Mouse (Mus musculus) forebrain, embryonic 10.5 days (tissue): ENCODE data around the gene Pgls. TPM values are rescaled to one million over a fixed set of nuclear protein-coding genes. Genes with fewer than 3 reads are reported as not detected.
A peak's percentile ranks its signal among the peaks of the same experiment; 100 is the strongest.

ENCODE experiments used
- DNase-seq: peaks from one replicate; pipeline ENCODE4 v3.0.0-alpha.2; 2017; ENCODE audit warnings: low spot score; ENCODE audit errors: extremely low spot score
- H3K27ac ChIP-seq: fragments of 300-500 bp; sonication (generic); 2 replicates; pipeline ENCODE4 v1.5.1; 2016; ENCODE audit warnings: mild to moderate bottlenecking
- H3K27me3 ChIP-seq: fragments of 300-500 bp; sonication (generic); 2 replicates; pipeline ENCODE4 v1.6.1; 2016; ENCODE audit warnings: mild to moderate bottlenecking; ENCODE audit not compliant: poor library complexity, severe bottlenecking
- H3K36me3 ChIP-seq: fragments of 300-500 bp; sonication (generic); replicated peaks from 2 replicates; pipeline ENCODE4 v1.6.1; 2016; ENCODE audit warnings: mild to moderate bottlenecking, moderate library complexity
- H3K4me1 ChIP-seq: fragments of 300-500 bp; sonication (generic); 2 replicates; pipeline ENCODE4 v1.6.1; 2016
- H3K4me3 ChIP-seq: fragments of 300-500 bp; sonication (generic); 2 replicates; pipeline ENCODE4 v1.5.1; 2016; ENCODE audit warnings: mild to moderate bottlenecking, moderate library complexity
- H3K9me3 ChIP-seq: fragments of 300-500 bp; sonication (generic); 2 replicates; pipeline ENCODE4 v1.6.1; 2016; ENCODE audit warnings: mild to moderate bottlenecking, moderate library complexity
- WGBS: fragments of 180-500 bp; shearing (Covaris S2); methylation state at CpG from one replicate; pipeline ENCODE4 v1.1.7; 2016; 5-methylcytosine and 5-hydroxymethylcytosine counted together
- polyA plus RNA-seq: library from polyadenylated mRNA; unstranded; fragments of >200 nt; fragmentation: Nextera tagmentation; extraction: Ambion mirVana; gene quantifications from 2 replicates; pipeline ENCODE4 v1.2.1, GENCODE M21; 2016

Gene Pgls
- polyA plus RNA-seq, 1 experiment from 2014 or later: 266 TPM

DNA sequence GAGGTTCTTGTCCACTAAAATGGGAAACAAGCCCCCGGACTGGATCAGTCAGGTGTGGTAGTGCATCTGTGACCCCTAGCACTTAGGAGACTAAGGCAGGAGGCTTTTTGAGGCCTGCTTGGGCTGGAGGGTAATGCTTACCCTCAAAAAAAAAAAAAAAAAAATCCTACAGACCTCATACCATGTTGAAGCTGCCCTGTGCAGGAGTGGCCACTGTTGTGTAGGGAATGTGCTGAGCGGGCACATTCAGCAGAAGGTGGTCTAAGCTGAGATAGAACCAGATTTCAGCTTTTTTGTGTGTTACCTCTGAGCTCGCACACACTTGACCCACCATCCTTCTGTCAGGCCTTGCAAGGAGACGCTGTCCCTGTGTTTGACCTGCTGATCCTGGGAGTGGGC, 2.3 kb downstream of the Pgls start:
- H3K27me3 ChIP-seq: peaks cover 21% of the 10 kb centered on the region
- no peak overlapping the region for H3K27ac ChIP-seq
- H3K4me1 ChIP-seq: peaks cover 49% of the 10 kb centered on the region
- WGBS: 88% methylated on average over 4 of the region's 4 CpGs
- DNase-seq: no peak
- no peaks in the 10 kb centered on the region for H3K9me3 ChIP-seq
- 0 out of 2 replicates have a peak overlapping the region, but pooled peaks have one; percentile 12 for H3K4me3 ChIP-seq
- H3K36me3 ChIP-seq: peaks cover 30% of the 10 kb centered on the region

DNA sequence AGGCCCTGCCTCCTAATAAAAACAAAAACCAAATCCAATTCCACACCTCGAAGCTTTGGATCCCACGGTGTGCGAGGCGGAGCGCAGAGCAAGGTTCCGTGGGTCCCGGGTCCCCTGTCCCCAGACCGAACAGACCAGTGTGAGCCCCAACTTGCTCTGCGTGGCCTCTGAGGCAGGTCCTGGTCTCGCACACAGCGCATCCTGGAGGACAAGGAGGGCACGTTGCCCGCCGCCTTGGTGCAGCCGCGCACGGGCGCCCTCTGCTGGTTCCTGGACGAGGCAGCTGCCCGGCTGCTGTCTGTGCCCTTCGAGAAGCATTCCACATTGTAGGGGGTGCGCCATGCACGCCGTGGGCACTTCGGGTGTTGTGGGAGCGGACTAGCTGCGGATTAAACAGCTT, 3.9 kb downstream of the Pgls start:
- H3K27me3 ChIP-seq: peaks cover 25% of the 10 kb centered on the region
- 0 out of 2 replicates have a peak overlapping the region, but pooled peaks have one; percentile 36 for H3K27ac ChIP-seq
- WGBS: 7% methylated on average over 27 of the region's 27 CpGs
- DNase-seq: peak; percentile 87
- H3K4me1 ChIP-seq: peaks cover 46% of the 10 kb centered on the region
- H3K36me3 ChIP-seq: peaks cover 43% of the 10 kb centered on the region
- no peaks in the 10 kb centered on the region for H3K9me3 ChIP-seq
- peak overlapping the region; percentile 23 for H3K4me3 ChIP-seq

DNA sequence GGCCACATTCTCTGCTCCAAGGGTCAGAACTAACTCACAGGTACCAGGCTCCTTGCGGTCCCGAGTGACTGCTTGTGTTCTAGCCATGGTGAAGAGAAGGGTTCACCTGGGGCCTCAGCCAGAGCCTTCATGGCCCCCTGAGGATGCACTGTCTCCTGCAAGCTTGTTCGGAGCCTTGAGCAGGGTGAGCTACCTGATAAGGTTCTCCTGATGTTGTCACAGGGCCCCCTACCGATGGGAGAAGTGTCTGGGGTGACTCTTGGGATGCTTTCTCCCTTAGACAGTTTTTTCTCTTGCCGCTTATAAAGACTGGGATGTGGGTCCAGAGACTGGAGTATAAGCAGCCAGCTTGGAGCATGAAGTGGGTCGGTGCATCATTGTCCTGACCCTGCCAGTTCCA, 4.4 kb downstream of the Pgls start:
- Histone ChIP-seq H3K36me3 (peaks cover 43% of the 10 kb centered on the region), H3K27ac (0 out of 2 replicates have a peak overlapping the region, but pooled peaks have one; percentile 36), H3K27me3 (peaks cover 27% of the 10 kb centered on the region), H3K9me3 (no peaks in the 10 kb centered on the region), H3K4me1 (peaks cover 41% of the 10 kb centered on the region), H3K4me3 (peak overlapping the region; percentile 23; the same call in 1 of the 2 replicates)
- DNase-seq: no peak
- 58% methylated on average over 6 of the region's 6 CpGs for WGBS

DNA sequence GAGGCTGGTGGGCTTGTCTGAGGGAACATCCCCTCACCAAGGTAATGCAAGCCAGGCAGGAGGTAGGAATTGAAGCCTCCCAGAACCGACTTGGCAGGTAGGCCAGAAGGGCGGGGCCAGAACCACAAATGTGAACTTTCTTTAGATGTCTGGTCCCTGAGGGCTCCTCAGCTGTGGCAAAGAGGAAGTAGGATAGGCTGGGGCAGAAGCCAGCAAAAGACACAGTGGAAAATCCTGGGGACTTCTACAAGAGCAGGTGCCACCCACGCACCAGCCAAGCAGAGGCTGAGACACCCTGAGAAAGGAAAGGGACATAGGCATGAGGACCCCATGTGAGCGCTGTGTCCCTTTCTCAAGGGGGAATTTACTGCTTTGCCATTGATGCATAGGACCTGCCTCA, 4.8 kb downstream of the Pgls start:
- Histone ChIP-seq H3K36me3 (peaks cover 43% of the 10 kb centered on the region), H3K27ac (no peak overlapping the region), H3K4me1 (peaks cover 38% of the 10 kb centered on the region), H3K4me3 (no peak overlapping the region), H3K9me3 (no peaks in the 10 kb centered on the region), H3K27me3 (peaks cover 31% of the 10 kb centered on the region)
- WGBS: 87% methylated on average over 4 of the region's 4 CpGs
- no peak for DNase-seq

DNA sequence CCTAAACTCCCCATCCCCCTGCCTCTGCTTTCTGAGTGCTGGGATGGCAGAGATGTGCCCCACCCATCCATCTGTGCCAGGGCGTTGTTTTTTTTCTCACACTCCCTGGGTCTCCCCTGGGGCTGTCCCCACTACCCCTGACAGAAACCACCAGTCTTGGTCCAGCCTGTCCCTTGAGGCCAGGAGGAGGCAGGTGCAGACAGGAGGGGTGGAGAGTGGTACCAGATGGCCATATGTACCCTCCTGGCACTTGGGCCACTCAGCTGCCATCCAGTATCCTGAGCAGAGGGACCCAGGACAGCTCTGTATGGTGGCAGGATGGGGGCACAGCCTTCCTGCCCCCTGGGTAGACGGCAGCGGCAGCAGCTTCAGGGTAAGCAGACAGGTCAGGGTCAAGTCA, 5.5 kb downstream of the Pgls start, which contains the start of gene Fam129c:
Fam129c (plus strand) TSS at position 198 of the 400 bp plus-strand sequence.
- WGBS: 93% methylated on average over 3 of the region's 3 CpGs
- no peak for DNase-seq
- Histone ChIP-seq H3K4me1 (peaks cover 43% of the 10 kb centered on the region), H3K27me3 (peaks cover 37% of the 10 kb centered on the region), H3K4me3 (no peak within 1 kb of the TSS), H3K36me3 (peaks cover 43% of the 10 kb centered on the region), H3K9me3 (no peaks in the 10 kb centered on the region), H3K27ac (0 out of 2 replicates have a peak within 1 kb of the TSS, but pooled peaks have one; percentile 36)

DNA sequence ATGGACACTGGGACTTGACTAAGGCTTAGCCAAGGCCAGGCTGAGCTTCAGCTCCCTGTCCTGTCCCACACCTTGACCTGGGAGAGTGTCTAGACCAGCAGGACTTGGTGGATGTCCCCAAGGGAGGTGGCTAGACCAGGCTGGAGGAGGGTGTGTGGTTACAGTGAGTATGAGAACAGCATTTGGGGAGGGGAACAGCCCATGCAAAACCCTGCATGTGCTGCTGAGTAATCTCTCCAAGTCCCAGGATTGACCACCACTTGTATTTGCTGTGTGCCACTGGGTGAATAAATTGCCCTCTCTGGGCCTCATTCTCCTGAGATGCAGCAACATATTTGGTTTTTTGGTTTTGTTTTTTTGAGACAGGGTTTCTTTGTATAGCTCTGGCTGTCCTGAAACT, 6.4 kb downstream of the Pgls start:
- peaks cover 47% of the 10 kb centered on the region for H3K27me3 ChIP-seq
- no peak for DNase-seq
- H3K9me3 ChIP-seq: no peaks in the 10 kb centered on the region
- peaks cover 42% of the 10 kb centered on the region for H3K36me3 ChIP-seq
- H3K4me1 ChIP-seq: peaks cover 43% of the 10 kb centered on the region
- no peak overlapping the region for H3K4me3 ChIP-seq
- H3K27ac ChIP-seq: no peak overlapping the region

DNA sequence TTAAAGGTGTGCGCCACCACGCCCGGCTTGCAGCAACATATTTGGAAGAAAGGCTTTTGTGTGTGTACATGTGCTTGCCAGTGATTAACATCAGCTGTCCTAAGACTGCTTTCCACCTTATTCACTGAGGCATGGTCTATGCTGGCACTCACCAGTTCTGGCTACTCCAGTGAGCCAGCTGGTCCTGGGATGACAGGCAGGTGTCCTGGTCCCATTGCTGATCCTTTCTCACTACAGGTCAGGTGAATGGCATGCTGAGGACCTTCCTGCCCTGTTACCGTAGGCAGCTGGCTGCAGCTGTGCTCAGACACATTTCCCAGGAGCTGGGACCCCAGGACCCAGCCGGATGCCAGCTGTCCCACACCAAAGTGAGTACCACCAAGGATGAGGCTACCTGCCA, 6.9 kb downstream of the Pgls start:
- H3K4me1 ChIP-seq: peaks cover 42% of the 10 kb centered on the region
- 95% methylated on average over 5 of the region's 5 CpGs for WGBS
- peaks cover 51% of the 10 kb centered on the region for H3K27me3 ChIP-seq
- DNase-seq: no peak
- no peak overlapping the region for H3K4me3 ChIP-seq
- H3K9me3 ChIP-seq: no peaks in the 10 kb centered on the region
- peaks cover 38% of the 10 kb centered on the region for H3K36me3 ChIP-seq
- H3K27ac ChIP-seq: no peak overlapping the region

DNA sequence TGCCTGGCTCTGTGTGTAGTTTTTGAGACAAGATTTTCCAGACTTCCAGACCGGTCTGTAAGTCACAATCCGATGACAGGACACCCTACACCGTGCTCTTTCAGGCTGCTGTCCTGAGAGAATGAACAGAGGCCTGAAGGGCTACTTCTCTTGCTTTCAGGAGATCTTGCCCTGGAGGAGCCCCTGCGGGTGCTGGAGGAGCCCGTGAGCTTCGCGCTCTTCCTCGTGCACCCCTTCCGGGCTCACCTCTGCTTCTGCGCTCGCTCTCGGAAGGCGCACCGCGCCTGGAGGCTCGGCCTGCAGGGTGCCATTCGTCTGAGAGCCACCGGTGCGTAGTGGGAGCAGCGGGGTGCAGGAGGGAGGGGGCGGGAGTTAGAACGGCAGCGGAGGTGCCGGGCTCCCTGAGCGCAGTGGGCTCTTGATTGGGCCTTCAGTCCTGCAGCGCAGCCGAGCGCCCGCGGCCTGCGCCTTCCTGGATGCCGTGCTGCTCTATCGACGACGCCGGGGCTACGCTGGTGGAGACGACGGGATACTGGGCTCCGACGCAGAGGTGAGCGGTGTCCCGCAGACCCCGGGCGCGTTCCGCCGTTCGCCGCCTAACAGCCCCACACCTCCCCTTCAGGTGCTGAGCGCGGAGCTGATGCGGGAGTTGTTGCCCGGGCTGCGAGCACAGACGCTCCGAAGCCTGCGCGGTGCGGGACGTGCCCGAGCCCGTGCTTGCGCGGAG, 10.1 kb downstream of the Pgls start:
- H3K4me1 ChIP-seq: peaks cover 21% of the 10 kb centered on the region
- peak overlapping the region; percentile 48 for H3K27ac ChIP-seq
- no peaks in the 10 kb centered on the region for H3K9me3 ChIP-seq
- peaks cover 17% of the 10 kb centered on the region for H3K36me3 ChIP-seq
- peaks cover 68% of the 10 kb centered on the region for H3K27me3 ChIP-seq
- peak overlapping the region; percentile 47 for H3K4me3 ChIP-seq
- WGBS: 3% methylated on average over 65 of the region's 65 CpGs
- DNase-seq: no peak

DNA sequence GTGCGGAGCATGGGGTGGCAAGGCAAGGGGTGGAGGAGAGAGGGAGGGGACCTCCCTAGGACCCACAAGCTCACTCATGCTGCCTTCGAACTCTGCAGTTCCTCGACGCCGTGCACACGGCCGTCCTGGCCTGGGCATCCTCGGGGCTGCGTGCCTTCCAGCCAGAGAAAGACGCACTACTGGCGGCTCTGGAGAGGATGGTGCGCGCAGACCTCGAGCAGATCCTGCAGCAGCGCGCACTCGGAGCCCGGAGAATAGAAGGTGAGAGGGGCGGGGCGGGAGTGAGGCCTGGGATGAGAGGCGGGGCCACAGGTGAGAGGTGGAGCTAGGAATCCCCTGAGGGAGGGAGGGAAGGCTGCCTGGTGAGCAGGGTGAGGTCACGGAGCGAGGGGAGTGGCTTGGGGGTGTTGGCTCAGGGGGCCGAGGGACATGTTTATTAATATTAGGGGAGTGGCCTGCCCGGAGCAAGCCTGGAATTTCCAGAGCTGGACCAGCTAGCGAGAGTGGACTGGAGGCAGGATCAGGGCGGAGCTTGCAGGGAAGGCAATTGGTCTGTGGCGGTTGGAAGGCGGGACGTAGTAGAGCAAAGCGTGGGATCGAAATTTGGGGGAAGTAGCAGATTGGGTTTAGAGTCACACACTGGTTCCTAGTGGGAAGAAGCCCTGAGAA, 10.8 kb downstream of the Pgls start:
- H3K36me3 ChIP-seq: peaks cover 17% of the 10 kb centered on the region
- 1% methylated on average over 32 of the region's 32 CpGs for WGBS
- peak; percentile 62 for DNase-seq
- peaks cover 21% of the 10 kb centered on the region for H3K4me1 ChIP-seq
- H3K27me3 ChIP-seq: peaks cover 68% of the 10 kb centered on the region
- peak overlapping the region; percentile 47 for H3K4me3 ChIP-seq
- H3K9me3 ChIP-seq: no peaks in the 10 kb centered on the region
- peak overlapping the region; percentile 48; the same call in 1 of the 2 replicates for H3K27ac ChIP-seq

DNA sequence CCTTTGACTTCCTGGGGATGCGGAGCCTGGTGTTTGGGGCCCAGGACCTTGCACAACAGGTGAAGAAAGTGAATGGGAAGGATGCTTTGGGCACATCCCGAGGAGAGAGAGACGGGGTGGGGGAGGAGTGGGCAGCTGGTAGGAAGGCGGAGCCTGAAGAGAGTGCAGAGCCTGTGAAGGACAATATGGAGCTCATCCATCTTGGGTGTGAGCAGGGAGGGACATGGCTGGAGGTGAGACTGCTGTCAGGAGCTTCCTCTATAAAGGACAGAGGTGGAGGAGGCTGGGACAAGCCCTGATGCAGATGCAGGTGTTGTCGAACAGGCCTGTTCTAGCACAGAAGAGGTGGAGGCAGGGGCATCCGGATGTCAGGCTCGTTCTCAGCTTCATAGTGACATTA, 12.0 kb downstream of the Pgls start:
- no peak overlapping the region for H3K27ac ChIP-seq
- no peak for DNase-seq
- H3K36me3 ChIP-seq: peaks cover 15% of the 10 kb centered on the region
- H3K4me3 ChIP-seq: no peak overlapping the region
- peaks cover 21% of the 10 kb centered on the region for H3K4me1 ChIP-seq
- peaks cover 65% of the 10 kb centered on the region for H3K27me3 ChIP-seq
- H3K9me3 ChIP-seq: no peaks in the 10 kb centered on the region
- whole genome bisulfite sequencing: 56% methylated on average over 7 of the region's 7 CpGs

DNA sequence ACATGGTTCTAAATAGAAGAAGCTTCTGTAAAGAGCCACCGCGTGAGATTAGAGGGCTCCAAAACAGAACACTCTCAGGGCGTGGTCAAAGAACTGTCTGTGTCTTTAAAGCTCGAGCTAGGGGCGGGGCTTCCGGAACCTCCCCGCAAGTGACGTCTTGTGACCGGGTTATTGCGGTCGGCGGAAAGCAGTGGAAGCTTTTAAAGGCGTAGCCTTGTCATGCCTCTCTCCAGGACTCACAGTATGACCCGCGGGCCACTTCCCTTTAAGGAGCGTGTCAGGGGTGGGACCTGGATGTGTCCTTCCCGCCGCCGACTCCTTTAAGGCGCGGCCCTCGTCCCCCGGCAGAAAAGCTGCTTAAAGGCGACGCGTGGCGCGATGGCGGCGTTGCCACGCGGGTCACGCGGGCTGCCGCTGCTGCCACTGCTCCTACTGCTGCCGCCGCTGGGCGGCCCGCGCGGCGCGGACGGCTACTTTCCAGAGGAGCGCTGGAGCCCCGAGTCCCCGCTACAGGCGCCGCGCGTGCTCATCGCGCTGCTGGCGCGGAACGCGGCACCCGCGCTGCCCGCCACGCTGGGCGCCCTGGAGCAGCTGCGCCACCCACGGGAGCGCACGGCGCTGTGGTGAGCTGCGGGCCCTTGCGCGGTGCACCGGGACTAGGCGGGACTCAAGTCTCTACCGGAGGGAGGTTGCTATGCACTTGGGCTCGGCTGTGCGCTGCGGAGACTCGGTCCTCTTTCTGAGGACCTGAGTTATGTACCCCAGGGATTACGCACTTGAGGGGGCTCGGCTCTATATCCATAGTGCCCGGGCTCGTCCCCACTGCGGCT, 19.1 kb downstream of the Pgls start, which contains the start of gene Colgalt1:
Colgalt1 (plus strand) TSS at position 177 of the 830 bp plus-strand sequence.
- Histone ChIP-seq H3K4me3 (peak within 1 kb of the TSS; percentile 95), H3K9me3 (no peaks in the 10 kb centered on the region), H3K36me3 (peaks cover 34% of the 10 kb centered on the region), H3K27me3 (no peaks in the 10 kb centered on the region), H3K4me1 (peaks cover 23% of the 10 kb centered on the region), H3K27ac (peak within 1 kb of the TSS; percentile 91)
- DNase-seq: peak; percentile 97
- under 1% methylated on average over 82 of the region's 82 CpGs for WGBS

DNA sequence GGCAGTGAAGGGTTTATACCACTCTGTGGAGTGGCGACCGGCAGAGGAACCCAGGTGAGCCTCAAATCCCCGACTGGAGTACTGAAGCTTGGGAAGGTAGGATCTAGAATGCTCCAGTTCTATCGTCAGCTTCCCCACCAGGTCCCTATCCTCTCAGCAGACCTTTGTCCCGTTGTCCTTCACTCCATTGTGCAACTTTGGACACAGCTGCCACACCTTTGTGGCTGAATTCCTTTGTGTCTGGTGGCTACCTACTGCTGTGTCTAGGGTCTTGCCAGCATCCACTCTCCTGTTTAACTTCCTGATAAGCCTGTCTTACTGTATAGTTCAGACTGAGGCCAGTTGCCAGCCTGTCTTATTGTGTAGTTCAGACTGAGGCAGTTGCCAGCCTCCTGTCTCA, 20.2 kb downstream of the Pgls start:
- peaks cover 45% of the 10 kb centered on the region for H3K36me3 ChIP-seq
- WGBS: 38% methylated on average over 5 of the region's 5 CpGs
- H3K4me3 ChIP-seq: peak overlapping the region; percentile 95
- H3K27me3 ChIP-seq: no peaks in the 10 kb centered on the region
- H3K9me3 ChIP-seq: no peaks in the 10 kb centered on the region
- no peak overlapping the region for H3K27ac ChIP-seq
- H3K4me1 ChIP-seq: peaks cover 23% of the 10 kb centered on the region
- no peak for DNase-seq
